Mouse (Mus musculus) midbrain, embryonic 11.5 days (tissue): ENCODE measurements around the gene Hsd17b1. TPM values are rescaled to one million over a fixed set of nuclear protein-coding genes. Genes with fewer than 3 reads are reported as not detected.
"Not testable (repeated sequence)": the region's sequence is repeated elsewhere in the genome, so short reads cannot be mapped to it uniquely, and the experiment has no call there.

ENCODE experiments used
- ATAC-seq: fragments of 200-750 bp; cut with Nextera tagmentation; 2 replicates; pipeline ENCODE4 v1.8.0; 2017; ENCODE audit warnings: moderate TSS enrichment, moderate library complexity; ENCODE audit not compliant: low FRiP score
- DNase-seq: peaks from one replicate; pipeline ENCODE4 v3.0.0; 2015; ENCODE audit warnings: low spot score; ENCODE audit errors: missing footprints
- H3K27ac ChIP-seq: fragments of 300-500 bp; sonication (generic); 2 replicates; pipeline ENCODE4 v1.5.1; 2014; ENCODE audit warnings: low read depth, low read length
- H3K27me3 ChIP-seq: fragments of 300-500 bp; sonication (generic); 2 replicates; pipeline ENCODE4 v1.6.1; 2014; ENCODE audit warnings: mild to moderate bottlenecking, low read length, moderate library complexity, mixed read lengths; ENCODE audit not compliant: control insufficient read depth, insufficient read depth
- H3K36me3 ChIP-seq: fragments of 300-500 bp; sonication (generic); 2 replicates; pipeline ENCODE4 v1.6.1; 2014; ENCODE audit warnings: mild to moderate bottlenecking, low read length, moderate library complexity, mixed read lengths; ENCODE audit not compliant: control insufficient read depth, insufficient read depth
- H3K4me1 ChIP-seq: fragments of 300-500 bp; sonication (generic); 2 replicates; pipeline ENCODE4 v1.6.1; 2014; ENCODE audit warnings: low read length; ENCODE audit not compliant: control insufficient read depth, insufficient read depth
- H3K4me2 ChIP-seq: fragments of 300-500 bp; sonication (generic); 2 replicates; pipeline ENCODE4 v1.6.1; 2014; ENCODE audit warnings: mild to moderate bottlenecking, moderate library complexity
- H3K4me3 ChIP-seq: fragments of 300-500 bp; sonication (generic); 2 replicates; pipeline ENCODE4 v1.5.1; 2014; ENCODE audit warnings: low read depth, low read length
- H3K9ac ChIP-seq: fragments of 300-500 bp; sonication (generic); 2 replicates; pipeline ENCODE4 v1.6.1; 2014; ENCODE audit warnings: low read length
- H3K9me3 ChIP-seq: fragments of 300-500 bp; sonication (generic); 2 replicates; pipeline ENCODE4 v1.6.1; 2016; ENCODE audit warnings: low read length; ENCODE audit not compliant: control insufficient read depth
- WGBS: fragments of 180-500 bp; shearing (Covaris S2); extraction: QIAGEN DNeasy Blood & Tissue Kit; methylation state at CpG from one replicate; pipeline ENCODE4 v1.1.7; 2014; 5-methylcytosine and 5-hydroxymethylcytosine counted together
- microRNA-seq: library from miRNA; unstranded; fragments of <30 nt; microRNA quantifications from one replicate; pipeline ENCODE4, GENCODE M21; 2017
- polyA plus RNA-seq: library from polyadenylated mRNA; unstranded; fragments of >200 nt; fragmentation: Nextera tagmentation; extraction: Ambion mirVana; gene quantifications from 2 replicates; pipeline ENCODE4 v1.2.1, GENCODE M21; 2014

Gene Hsd17b1
- polyA plus RNA-seq, 1 experiment from 2014 or later, result 0.10 TPM

GRCm38 (mm10) chr11:101125008-101125407 is 46.8 kb downstream of the Hsd17b1 start:
- ATAC-seq, result not testable (repeated sequence)
- 100% methylated on average over 7 of the region's 9 CpGs for WGBS

GRCm38 (mm10) chr11:101127075-101127474 is 48.9 kb downstream of the Hsd17b1 start:
- Histone ChIP-seq H3K27ac (no peak overlapping the region), H3K9me3 (no peaks in the 10 kb centered on the region), H3K4me1 (no peaks in the 10 kb centered on the region), H3K36me3 (peaks cover 11% of the 10 kb centered on the region), H3K27me3 (no peaks in the 10 kb centered on the region), H3K9ac (no peak overlapping the region), H3K4me3 (no peak overlapping the region), H3K4me2 (no peak overlapping the region)
- DNase-seq (no peak), ATAC-seq (no peak)
- WGBS, result 94% methylated on average over 1 of the region's 1 CpGs

More at GRCm38 (mm10) chr11:101125008-101125407, 46.8 kb downstream of the Hsd17b1 start:
- H3K9ac ChIP-seq, H3K4me3 ChIP-seq, DNase-seq, H3K4me2 ChIP-seq, H3K27me3 ChIP-seq, H3K4me1 ChIP-seq, H3K27ac ChIP-seq, H3K9me3 ChIP-seq: not testable (repeated sequence)
- H3K36me3 ChIP-seq, result peaks cover 11% of the 10 kb centered on the region

GRCm38 (mm10) chr11:101128996-101129577 is 50.9 kb downstream of the Hsd17b1 start:
- no peaks in the 10 kb centered on the region for H3K4me1 ChIP-seq
- H3K9ac ChIP-seq, result no peak overlapping the region
- no peaks in the 10 kb centered on the region for H3K9me3 ChIP-seq
- H3K4me2 ChIP-seq, result no peak overlapping the region
- H3K27ac ChIP-seq, result no peak overlapping the region
- H3K27me3 ChIP-seq, result no peaks in the 10 kb centered on the region
- H3K4me3 ChIP-seq, result no peak overlapping the region
- H3K36me3 ChIP-seq, result peaks cover 9% of the 10 kb centered on the region
- WGBS, result 89% methylated on average over 11 of the region's 11 CpGs
- DNase-seq (no peak), ATAC-seq (no peak)

Small RNA genes lying within 50 kb of the gene (microRNA-seq; reads per million reads assigned to microRNA genes)
- 2.5 reads per million, percentile 9 among the genes with 10 or more reads in this experiment for gene Mir6928

Other genes starting within 250 kb of the Hsd17b1 start
- gene Stat5b, start 227.7 kb upstream of the Hsd17b1 start, polyA plus RNA-seq, result 14.6 and 17.3 TPM in 2 replicates
- gene Stat5a, start 219.1 kb upstream of the Hsd17b1 start, polyA plus RNA-seq, result 0.97 and 1.4 TPM in 2 replicates
- 22.8 and 24.0 TPM in 2 replicates for gene Stat3, start 138.9 kb upstream of the Hsd17b1 start, polyA plus RNA-seq
- 12.5 and 14.8 TPM in 2 replicates for gene Cavin1, start 107.5 kb upstream of the Hsd17b1 start, polyA plus RNA-seq
- gene Atp6v0a1, start 69.0 kb upstream of the Hsd17b1 start, polyA plus RNA-seq, result 42.5 and 45.9 TPM in 2 replicates
- 6.0 and 6.9 TPM in 2 replicates for gene Naglu, start 8.4 kb upstream of the Hsd17b1 start, polyA plus RNA-seq
- gene Coasy, start 4.2 kb downstream of the Hsd17b1 start, polyA plus RNA-seq, result 53.2 and 53.3 TPM in 2 replicates
- gene Mlx, start 8.9 kb downstream of the Hsd17b1 start, polyA plus RNA-seq, result 38.0 and 47.0 TPM in 2 replicates
- 57.0 and 64.8 TPM in 2 replicates for gene Psmc3ip, start 17.0 kb downstream of the Hsd17b1 start, polyA plus RNA-seq
- 11.0 and 11.4 TPM in 2 replicates for gene Retreg3, start 41.5 kb downstream of the Hsd17b1 start, polyA plus RNA-seq
- 96.3 and 108 TPM in 2 replicates for gene Tubg1, start 41.5 kb downstream of the Hsd17b1 start, polyA plus RNA-seq
- gene Tubg2, start 77.5 kb downstream of the Hsd17b1 start, polyA plus RNA-seq, result 3.4 and 5.1 TPM in 2 replicates
- gene Cntnap1, start 92.1 kb downstream of the Hsd17b1 start, polyA plus RNA-seq, result 0.30 and 0.32 TPM in 2 replicates
- gene Plekhh3, start 92.9 kb downstream of the Hsd17b1 start, polyA plus RNA-seq, result 5.8 and 7.2 TPM in 2 replicates
- gene Ccr10, start 97.0 kb downstream of the Hsd17b1 start, polyA plus RNA-seq, result not detected in 2 replicates
- gene Ezh1, start 148.1 kb downstream of the Hsd17b1 start, polyA plus RNA-seq, result 10.4 and 10.6 TPM in 2 replicates
- gene Ramp2, start 167.6 kb downstream of the Hsd17b1 start, polyA plus RNA-seq, result 65.6 and 73.4 TPM in 2 replicates
- gene Vps25, start 175.3 kb downstream of the Hsd17b1 start, polyA plus RNA-seq, result 122 and 130 TPM in 2 replicates
- gene Wnk4, start 182.2 kb downstream of the Hsd17b1 start, polyA plus RNA-seq, result 4.8 and 5.2 TPM in 2 replicates
- gene Cntd1, start 200.6 kb downstream of the Hsd17b1 start, polyA plus RNA-seq, result 1.4 and 1.7 TPM in 2 replicates
- gene Coa3, start 200.7 kb downstream of the Hsd17b1 start, polyA plus RNA-seq, result 213 and 220 TPM in 2 replicates
- 163 and 179 TPM in 2 replicates for gene Becn1, start 223.9 kb downstream of the Hsd17b1 start, polyA plus RNA-seq
- 146 and 154 TPM in 2 replicates for gene Psme3, start 237.8 kb downstream of the Hsd17b1 start, polyA plus RNA-seq
- 1.3 and 1.4 TPM in 2 replicates for gene Aoc2, start 246.7 kb downstream of the Hsd17b1 start, polyA plus RNA-seq